Mouse (Mus musculus): ENCODE measurements at regions not wholly inside any gene's neighbourhood (a gene's known extent, or its start where the extent isn't known, plus 50 kb on each side); places are given as distances from the start of the nearest gene placed in this dataset.

GRCm38 (mm10) chr13:16320392-16320791 is 308.7 kb downstream of the Inhba start:
- H3K4me3 ChIP-seq (replicated peaks): no peak overlapping the region
- no peaks in the 10 kb centered on the region for H3K4me1 ChIP-seq
- no peak overlapping the region for H3K9ac ChIP-seq
- no peak for ATAC-seq (ENCODE audit: low FRiP score)
- no peaks in the 10 kb centered on the region for H3K36me3 ChIP-seq (replicated peaks)
- 82% methylated on average over 4 of the region's 4 CpGs for WGBS
- no peak overlapping the region for H3K4me2 ChIP-seq
- no peaks in the 10 kb centered on the region for H3K27me3 ChIP-seq
- H3K9me3 ChIP-seq: no peaks in the 10 kb centered on the region
- no peak overlapping the region for H3K27ac ChIP-seq

GRCm38 (mm10) chr13:16325661-16326060 is 314.0 kb downstream of the Inhba start:
- Histone ChIP-seq H3K36me3 (replicated peaks) (no peaks in the 10 kb centered on the region), H3K9me3 (no peaks in the 10 kb centered on the region), H3K4me3 (replicated peaks) (no peak overlapping the region), H3K4me1 (no peaks in the 10 kb centered on the region), H3K27me3 (no peaks in the 10 kb centered on the region), H3K4me2 (no peak overlapping the region), H3K27ac (no peak overlapping the region), H3K9ac (no peak overlapping the region)
- no peak for ATAC-seq (ENCODE audit: low FRiP score)
- 86% methylated on average over 2 of the region's 2 CpGs for WGBS

GRCm38 (mm10) chr13:16341727-16342126 is 330.1 kb downstream of the Inhba start:
- H3K4me2 ChIP-seq: no peak overlapping the region
- no peaks in the 10 kb centered on the region for H3K4me1 ChIP-seq
- no peaks in the 10 kb centered on the region for H3K9me3 ChIP-seq
- no peak overlapping the region for H3K27ac ChIP-seq
- no peaks in the 10 kb centered on the region for H3K27me3 ChIP-seq
- no peak overlapping the region for H3K4me3 ChIP-seq (replicated peaks)
- H3K36me3 ChIP-seq (replicated peaks): no peaks in the 10 kb centered on the region
- ATAC-seq (ENCODE audit: low FRiP score): no peak
- 89% methylated on average over 1 of the region's 1 CpGs for WGBS
- no peak overlapping the region for H3K9ac ChIP-seq

GRCm38 (mm10) chr13:16342171-16342570 is 330.5 kb downstream of the Inhba start:
- Histone ChIP-seq H3K9ac (no peak overlapping the region), H3K27ac (no peak overlapping the region), H3K4me2 (no peak overlapping the region), H3K4me3 (replicated peaks) (no peak overlapping the region), H3K36me3 (replicated peaks) (no peaks in the 10 kb centered on the region), H3K4me1 (no peaks in the 10 kb centered on the region), H3K27me3 (no peaks in the 10 kb centered on the region), H3K9me3 (no peaks in the 10 kb centered on the region)
- WGBS: 88% methylated on average over 4 of the region's 4 CpGs
- no peak for ATAC-seq (ENCODE audit: low FRiP score)

- no peak overlapping the region for H3K4me2 ChIP-seq
- 90% methylated on average over 4 of the region's 4 CpGs for WGBS
Observed at GRCm38 (mm10) chr13:16343280-16343945, 331.8 kb downstream of the Inhba start.

GRCm38 (mm10) chr13:16349353-16349752 is 337.7 kb downstream of the Inhba start:
- Histone ChIP-seq H3K4me3 (replicated peaks) (no peak overlapping the region), H3K27ac (no peak overlapping the region), H3K36me3 (replicated peaks) (no peaks in the 10 kb centered on the region), H3K27me3 (no peaks in the 10 kb centered on the region), H3K9ac (no peak overlapping the region), H3K9me3 (no peaks in the 10 kb centered on the region), H3K4me2 (no peak overlapping the region), H3K4me1 (no peaks in the 10 kb centered on the region)
- no peak for ATAC-seq (ENCODE audit: low FRiP score)
- WGBS: 22% methylated on average over 1 of the region's 1 CpGs

More at GRCm38 (mm10) chr13:16343280-16343945, 331.8 kb downstream of the Inhba start:
- Histone ChIP-seq H3K27ac (no peak overlapping the region), H3K9ac (no peak overlapping the region), H3K36me3 (replicated peaks) (no peaks in the 10 kb centered on the region), H3K9me3 (no peaks in the 10 kb centered on the region), H3K4me1 (no peaks in the 10 kb centered on the region), H3K27me3 (no peaks in the 10 kb centered on the region), H3K4me3 (replicated peaks) (no peak overlapping the region)
- no peak for ATAC-seq (ENCODE audit: low FRiP score)

- no peak overlapping the region for H3K4me3 ChIP-seq (replicated peaks)
- no peaks in the 10 kb centered on the region for H3K27me3 ChIP-seq
- 89% methylated on average over 3 of the region's 3 CpGs for WGBS
- ATAC-seq (ENCODE audit: low FRiP score): no peak
- no peaks in the 10 kb centered on the region for H3K9me3 ChIP-seq
- H3K9ac ChIP-seq: no peak overlapping the region
- no peak overlapping the region for H3K4me2 ChIP-seq
- H3K27ac ChIP-seq: no peak overlapping the region
- H3K36me3 ChIP-seq (replicated peaks): no peaks in the 10 kb centered on the region
- H3K4me1 ChIP-seq: no peaks in the 10 kb centered on the region
Observed at GRCm38 (mm10) chr13:16350061-16350460, 338.4 kb downstream of the Inhba start.

GRCm38 (mm10) chr13:16355316-16355715 is 343.7 kb downstream of the Inhba start:
- Histone ChIP-seq H3K36me3 (replicated peaks) (no peaks in the 10 kb centered on the region), H3K4me3 (replicated peaks) (no peak overlapping the region), H3K4me2 (no peak overlapping the region), H3K27me3 (no peaks in the 10 kb centered on the region), H3K9me3 (no peaks in the 10 kb centered on the region), H3K27ac (no peak overlapping the region), H3K4me1 (no peaks in the 10 kb centered on the region), H3K9ac (no peak overlapping the region)
- no peak for ATAC-seq (ENCODE audit: low FRiP score)
- WGBS: 84% methylated on average over 1 of the region's 1 CpGs

- WGBS: 86% methylated on average over 5 of the region's 5 CpGs
- H3K27ac ChIP-seq: no peak overlapping the region
- no peak for ATAC-seq (ENCODE audit: low FRiP score)
- no peaks in the 10 kb centered on the region for H3K4me1 ChIP-seq
- H3K9me3 ChIP-seq: no peaks in the 10 kb centered on the region
- H3K4me2 ChIP-seq: no peak overlapping the region
- no peak overlapping the region for H3K4me3 ChIP-seq (replicated peaks)
- no peaks in the 10 kb centered on the region for H3K27me3 ChIP-seq
- H3K36me3 ChIP-seq (replicated peaks): no peaks in the 10 kb centered on the region
- no peak overlapping the region for H3K9ac ChIP-seq
Observed at GRCm38 (mm10) chr13:16379492-16379891, 367.8 kb downstream of the Inhba start.

GRCm38 (mm10) chr13:16379949-16380348 is 368.3 kb downstream of the Inhba start:
- no peak overlapping the region for H3K4me2 ChIP-seq
- ATAC-seq (ENCODE audit: low FRiP score): no peak
- H3K4me1 ChIP-seq: no peaks in the 10 kb centered on the region
- H3K27me3 ChIP-seq: no peaks in the 10 kb centered on the region
- H3K36me3 ChIP-seq (replicated peaks): no peaks in the 10 kb centered on the region
- no peak overlapping the region for H3K4me3 ChIP-seq (replicated peaks)
- H3K9me3 ChIP-seq: no peaks in the 10 kb centered on the region
- H3K27ac ChIP-seq: no peak overlapping the region
- WGBS: 91% methylated on average over 2 of the region's 2 CpGs
- no peak overlapping the region for H3K9ac ChIP-seq

GRCm38 (mm10) chr13:16382936-16383511 is 371.4 kb downstream of the Inhba start:
- no peak overlapping the region for H3K9ac ChIP-seq
- no peaks in the 10 kb centered on the region for H3K9me3 ChIP-seq
- H3K4me2 ChIP-seq: no peak overlapping the region
- H3K27me3 ChIP-seq: no peaks in the 10 kb centered on the region
- WGBS: 87% methylated on average over 5 of the region's 5 CpGs
- no peak overlapping the region for H3K27ac ChIP-seq
- no peaks in the 10 kb centered on the region for H3K36me3 ChIP-seq (replicated peaks)
- ATAC-seq (ENCODE audit: low FRiP score): no peak
- no peak overlapping the region for H3K4me3 ChIP-seq (replicated peaks)
- no peaks in the 10 kb centered on the region for H3K4me1 ChIP-seq

GRCm38 (mm10) chr13:16416356-16417019 is 404.8 kb downstream of the Inhba start:
- Histone ChIP-seq H3K4me2 (no peak overlapping the region), H3K4me1 (no peaks in the 10 kb centered on the region), H3K27me3 (no peaks in the 10 kb centered on the region), H3K27ac (no peak overlapping the region), H3K9ac (no peak overlapping the region), H3K4me3 (replicated peaks) (no peak overlapping the region), H3K36me3 (replicated peaks) (no peaks in the 10 kb centered on the region), H3K9me3 (no peaks in the 10 kb centered on the region)
- WGBS: 55% methylated on average over 2 of the region's 2 CpGs
- ATAC-seq (ENCODE audit: low FRiP score): no peak

GRCm38 (mm10) chr13:16424147-16424546 is 412.5 kb downstream of the Inhba start:
- Histone ChIP-seq H3K9me3 (no peaks in the 10 kb centered on the region), H3K4me1 (no peaks in the 10 kb centered on the region), H3K9ac (no peak overlapping the region), H3K36me3 (replicated peaks) (no peaks in the 10 kb centered on the region), H3K27ac (no peak overlapping the region), H3K27me3 (no peaks in the 10 kb centered on the region), H3K4me2 (no peak overlapping the region), H3K4me3 (replicated peaks) (no peak overlapping the region)
- WGBS: 86% methylated on average over 2 of the region's 2 CpGs
- no peak for ATAC-seq (ENCODE audit: low FRiP score)
